Mouse (Mus musculus) heart, adult 9 months (tissue): ENCODE data around the gene Kank3.
A peak's percentile ranks its signal among the peaks of the same experiment; 100 is the strongest.

Source experiments
- DNase-seq, 2 experiments: peaks; one replicate each; pipeline ENCODE4 v3.0.0; 2022; ENCODE audit warnings: low spot score in 2 of 2

The Kank3 gene

GRCm38 (mm10) chr17:33810334-33811141 lies at the start of gene Kank3:
Gene Kank3, plus strand, starts transcription at chr17:33810519.
- DNase-seq = peak; percentile 93 to 98

- DNase-seq = no peak
Observed at GRCm38 (mm10) chr17:33766389-33766788, 43.9 kb upstream of the Kank3 start.

GRCm38 (mm10) chr17:33771617-33772016 lies 38.7 kb upstream of the Kank3 start:
- no peak for DNase-seq

GRCm38 (mm10) chr17:33773426-33773825 lies 36.9 kb upstream of the Kank3 start:
- no peak for DNase-seq

GRCm38 (mm10) chr17:33773871-33774572 lies 36.3 kb upstream of the Kank3 start:
- DNase-seq = no peak

- DNase-seq = no peak
Observed at GRCm38 (mm10) chr17:33774573-33775155, 35.7 kb upstream of the Kank3 start.

GRCm38 (mm10) chr17:33775287-33775686 lies 35.0 kb upstream of the Kank3 start:
- no peak for DNase-seq

- peak; percentile 97 to 98 for DNase-seq
Observed at GRCm38 (mm10) chr17:33779271-33779966, 30.9 kb upstream of the Kank3 start.

- no peak for DNase-seq
Observed at GRCm38 (mm10) chr17:33779967-33780295, 30.4 kb upstream of the Kank3 start.

GRCm38 (mm10) chr17:33780431-33780830 lies 29.9 kb upstream of the Kank3 start:
- DNase-seq = peak; percentile 25 to 30

- peak; percentile 88 to 89 for DNase-seq
Observed at GRCm38 (mm10) chr17:33781124-33781977, 29.0 kb upstream of the Kank3 start, which contains the start of gene Angptl4. Gene Angptl4, minus strand, starts transcription at chr17:33781830.

- DNase-seq = peak in 1 of 2 experiments; percentile 10
Observed at GRCm38 (mm10) chr17:33782067-33782466, 28.3 kb upstream of the Kank3 start.

- peak; percentile 73 to 83 for DNase-seq
Observed at GRCm38 (mm10) chr17:33783408-33783807, 26.9 kb upstream of the Kank3 start.

GRCm38 (mm10) chr17:33784939-33785338 lies 25.4 kb upstream of the Kank3 start:
- DNase-seq = no peak

GRCm38 (mm10) chr17:33786375-33786774 lies 23.9 kb upstream of the Kank3 start:
- DNase-seq = no peak

- DNase-seq = peak in 1 of 2 experiments; percentile 30
Observed at GRCm38 (mm10) chr17:33788732-33789131, 21.6 kb upstream of the Kank3 start.

GRCm38 (mm10) chr17:33798306-33798705 lies 12.0 kb upstream of the Kank3 start:
- DNase-seq = no peak

- DNase-seq = no peak
Observed at GRCm38 (mm10) chr17:33799277-33799676, 11.0 kb upstream of the Kank3 start.

GRCm38 (mm10) chr17:33802221-33802620 lies 8.1 kb upstream of the Kank3 start:
- DNase-seq = no peak

- no peak for DNase-seq
Observed at GRCm38 (mm10) chr17:33804205-33804604, 6.1 kb upstream of the Kank3 start.

- DNase-seq = no peak
Observed at GRCm38 (mm10) chr17:33804745-33805144, 5.6 kb upstream of the Kank3 start.
